Mouse (Mus musculus): ENCODE data around the gene Mapk10. TPM values are rescaled to one million over a fixed set of nuclear protein-coding genes. Genes with fewer than 3 reads are reported as not detected.
"Not testable (repeated sequence)": the region's sequence is repeated elsewhere in the genome, so short reads cannot be mapped to it uniquely, and the experiment has no call there.

Mapk10 gene
- polyA plus RNA-seq, 1 experiment from 2014 or later = 1.8 TPM

DNA sequence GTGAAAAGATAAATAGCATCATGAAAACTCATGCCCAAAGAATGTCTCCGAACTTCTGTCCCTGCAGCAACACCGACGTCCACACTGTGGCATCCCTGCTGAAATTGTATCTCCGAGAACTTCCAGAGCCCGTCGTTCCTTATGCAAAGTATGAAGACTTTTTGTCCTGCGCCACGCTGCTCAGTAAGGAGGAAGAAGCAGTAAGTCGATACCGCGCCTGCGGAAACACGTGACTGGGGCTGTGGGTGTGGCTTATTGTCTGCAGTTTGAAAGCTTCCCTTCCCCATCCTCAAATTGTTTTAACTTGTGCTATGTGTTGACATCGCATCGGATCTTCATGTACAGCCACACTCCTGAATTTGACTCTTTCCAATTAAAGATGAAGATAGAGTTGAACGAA lies 335.5 kb downstream of the Mapk10 start:
- Histone ChIP-seq H3K36me3 (peaks cover 37% of the 10 kb centered on the region), H3K9ac (no peak overlapping the region), H3K9me3 (replicated peaks) (no peaks in the 10 kb centered on the region), H3K4me1 (peaks cover 22% of the 10 kb centered on the region), H3K4me3 (replicated peaks) (no peak overlapping the region), H3K27me3 (no peaks in the 10 kb centered on the region), H3K4me2 (no peak overlapping the region), H3K27ac (no peak overlapping the region)
- WGBS = 76% methylated on average over 16 of the region's 16 CpGs
- no peak for ATAC-seq (replicated peaks; ENCODE audit: low FRiP score)

DNA sequence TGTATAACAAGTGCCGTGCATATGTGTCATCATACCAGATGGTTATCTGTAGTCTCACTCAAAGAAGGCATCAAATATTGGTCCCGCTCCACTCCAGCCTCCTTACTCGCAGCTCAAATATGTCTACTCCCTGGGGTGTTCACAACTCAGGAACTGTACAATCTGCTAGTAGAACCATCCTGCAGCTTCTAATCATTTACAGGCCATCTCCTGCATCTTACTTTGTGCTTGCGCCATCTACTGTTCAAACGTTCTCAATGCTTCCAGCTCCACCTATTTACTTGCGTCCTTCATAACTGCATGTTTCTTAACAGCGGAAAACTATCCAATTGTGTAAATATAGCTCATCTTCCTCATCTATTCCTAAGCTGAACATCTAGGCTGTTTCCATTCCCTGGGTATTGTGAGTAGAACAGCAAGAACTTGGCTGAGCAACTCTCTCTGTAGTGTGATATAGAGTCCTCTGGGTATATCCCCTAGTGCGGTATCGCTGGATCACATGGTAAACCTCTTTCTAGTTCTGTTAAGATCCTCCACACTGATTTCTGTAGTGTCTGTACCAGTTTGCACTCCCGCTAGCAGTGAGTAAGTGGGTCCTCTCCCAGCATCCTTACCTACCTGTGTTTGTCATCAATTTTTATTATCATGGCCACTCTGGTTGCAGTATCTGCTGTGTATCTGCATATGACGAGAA lies 336.4 kb downstream of the Mapk10 start:
- peak; percentile 65 for ATAC-seq (replicated peaks; ENCODE audit: low FRiP score)

DNA sequence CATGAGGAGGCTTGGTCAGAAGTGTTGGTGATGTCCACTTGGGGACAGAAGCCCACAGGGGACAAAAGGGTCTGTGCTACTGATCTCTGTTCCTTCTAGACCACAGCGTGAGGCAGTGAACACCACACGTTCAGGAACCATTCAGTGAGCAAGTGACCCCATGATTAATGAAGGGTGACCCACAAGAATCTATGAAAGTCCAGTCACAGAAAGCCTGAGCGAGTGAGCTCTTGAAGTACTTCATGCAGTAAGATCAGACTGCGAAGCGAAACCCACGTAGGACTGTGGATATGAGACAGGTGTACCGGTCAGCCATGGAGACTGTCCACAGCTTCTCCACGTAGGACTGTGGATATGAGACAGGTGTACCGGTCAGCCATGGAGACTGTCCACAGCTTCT lies 338.1 kb downstream of the Mapk10 start:
- not testable (repeated sequence) for H3K4me3 ChIP-seq (replicated peaks); H3K27ac ChIP-seq; H3K9me3 ChIP-seq (replicated peaks); H3K4me2 ChIP-seq; ATAC-seq (replicated peaks; ENCODE audit: low FRiP score); H3K27me3 ChIP-seq; H3K9ac ChIP-seq
- Histone ChIP-seq H3K36me3 (peaks cover 16% of the 10 kb centered on the region), H3K4me1 (peaks cover 26% of the 10 kb centered on the region)
- 66% methylated on average over 9 of the region's 9 CpGs for WGBS

More for the DNA sequence above, 336.4 kb downstream of the Mapk10 start:
- Histone ChIP-seq H3K4me2 (no peak overlapping the region), H3K36me3 (peaks cover 32% of the 10 kb centered on the region), H3K4me1 (peaks cover 23% of the 10 kb centered on the region), H3K9me3 (replicated peaks) (no peaks in the 10 kb centered on the region), H3K27me3 (no peaks in the 10 kb centered on the region), H3K9ac (no peak overlapping the region), H3K27ac (no peak overlapping the region), H3K4me3 (replicated peaks) (no peak overlapping the region)
- 46% methylated on average over 11 of the region's 11 CpGs for WGBS

DNA sequence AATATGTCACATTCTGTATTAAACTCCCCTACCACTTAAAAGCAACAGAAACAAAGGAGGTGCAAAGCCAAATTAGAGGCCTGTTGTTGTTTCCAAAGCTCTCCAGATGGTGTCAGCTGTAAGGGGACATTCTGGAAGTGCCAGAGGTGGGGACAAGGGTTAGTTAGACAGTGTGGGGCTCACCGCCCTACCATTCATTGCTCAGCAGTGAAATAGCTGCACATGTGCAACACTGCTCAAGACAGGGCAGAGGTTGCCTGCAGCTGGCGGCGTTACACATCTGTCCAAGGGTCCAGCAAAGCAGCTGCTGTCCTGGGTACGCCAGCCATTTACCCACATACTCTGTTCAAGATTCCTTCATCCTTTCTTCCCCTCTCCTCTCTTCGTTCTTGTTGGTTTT lies 342.9 kb downstream of the Mapk10 start:
- no peaks in the 10 kb centered on the region for H3K9me3 ChIP-seq (replicated peaks)
- H3K4me1 ChIP-seq = peaks cover 20% of the 10 kb centered on the region; the same call in 1 of the 2 replicates
- no peak overlapping the region for H3K9ac ChIP-seq
- no peak overlapping the region for H3K4me3 ChIP-seq (replicated peaks)
- 52% methylated on average over 5 of the region's 5 CpGs for WGBS
- no peaks in the 10 kb centered on the region for H3K27me3 ChIP-seq
- ATAC-seq (replicated peaks; ENCODE audit: low FRiP score) = no peak
- no peak overlapping the region for H3K4me2 ChIP-seq
- peaks cover 13% of the 10 kb centered on the region for H3K36me3 ChIP-seq
- H3K27ac ChIP-seq = no peak overlapping the region

DNA sequence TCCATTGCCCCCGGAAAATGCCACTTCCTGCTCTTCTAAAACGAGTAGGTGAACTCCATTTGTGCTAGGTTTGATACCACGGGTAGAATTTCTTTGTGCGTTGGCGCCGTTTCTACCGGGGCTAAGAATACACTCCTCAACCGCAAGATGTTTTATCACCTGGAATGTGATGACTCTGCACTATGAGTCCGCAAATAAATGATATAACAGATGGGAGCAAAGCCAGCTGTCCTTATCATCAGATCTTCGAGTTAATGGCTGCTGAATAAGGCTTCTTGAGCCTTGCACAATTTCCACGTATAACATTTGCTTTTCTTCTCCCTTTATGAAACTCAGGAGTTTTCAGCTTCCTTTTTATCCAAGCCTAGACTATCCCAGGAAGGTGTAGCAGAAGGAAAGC lies 351.4 kb downstream of the Mapk10 start:
- ATAC-seq (replicated peaks; ENCODE audit: low FRiP score) = no peak
- Histone ChIP-seq H3K27me3 (no peaks in the 10 kb centered on the region), H3K36me3 (peaks cover 26% of the 10 kb centered on the region), H3K4me1 (peaks cover 23% of the 10 kb centered on the region), H3K27ac (no peak overlapping the region), H3K9ac (no peak overlapping the region), H3K4me2 (no peak overlapping the region), H3K4me3 (replicated peaks) (no peak overlapping the region), H3K9me3 (replicated peaks) (no peaks in the 10 kb centered on the region)
- WGBS = 65% methylated on average over 11 of the region's 11 CpGs

DNA sequence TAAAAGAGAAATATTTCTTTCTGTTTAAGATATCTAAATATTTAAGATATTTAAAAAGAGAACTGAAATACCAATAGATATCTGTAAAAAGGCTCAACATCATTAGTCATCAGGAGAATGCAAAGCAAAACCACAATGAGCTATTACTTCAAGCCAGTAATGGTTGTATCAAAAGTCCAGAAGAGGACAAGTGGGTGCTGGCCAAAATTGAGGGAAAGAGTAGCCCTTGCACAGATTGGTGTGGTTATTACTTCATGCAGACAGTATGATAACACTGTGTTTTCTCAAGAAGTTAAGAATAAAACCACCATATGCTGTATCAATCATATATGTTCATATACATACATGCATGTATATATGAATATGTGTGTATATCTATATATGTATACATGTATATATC lies 353.1 kb downstream of the Mapk10 start:
- no peak for ATAC-seq (replicated peaks; ENCODE audit: low FRiP score)
- Histone ChIP-seq H3K4me3 (replicated peaks) (no peak overlapping the region), H3K27me3 (no peaks in the 10 kb centered on the region), H3K4me2 (no peak overlapping the region), H3K9ac (no peak overlapping the region), H3K27ac (no peak overlapping the region), H3K36me3 (peaks cover 22% of the 10 kb centered on the region), H3K9me3 (replicated peaks) (no peaks in the 10 kb centered on the region), H3K4me1 (peaks cover 33% of the 10 kb centered on the region)

Other genes starting within 250 kb of the Mapk10 start
- gene Ptpn13, start 213.9 kb upstream of the Mapk10 start, polyA plus RNA-seq (2015; fragmentation: Nextera tagmentation; extraction: Ambion mirVana) = 29.8 and 30.9 TPM in 2 replicates

All from kidney, embryonic 15.5 days (tissue).